Mouse (Mus musculus): Measurements from ENCODE around the gene 3110082I17Rik.

3110082I17Rik gene

DNA sequence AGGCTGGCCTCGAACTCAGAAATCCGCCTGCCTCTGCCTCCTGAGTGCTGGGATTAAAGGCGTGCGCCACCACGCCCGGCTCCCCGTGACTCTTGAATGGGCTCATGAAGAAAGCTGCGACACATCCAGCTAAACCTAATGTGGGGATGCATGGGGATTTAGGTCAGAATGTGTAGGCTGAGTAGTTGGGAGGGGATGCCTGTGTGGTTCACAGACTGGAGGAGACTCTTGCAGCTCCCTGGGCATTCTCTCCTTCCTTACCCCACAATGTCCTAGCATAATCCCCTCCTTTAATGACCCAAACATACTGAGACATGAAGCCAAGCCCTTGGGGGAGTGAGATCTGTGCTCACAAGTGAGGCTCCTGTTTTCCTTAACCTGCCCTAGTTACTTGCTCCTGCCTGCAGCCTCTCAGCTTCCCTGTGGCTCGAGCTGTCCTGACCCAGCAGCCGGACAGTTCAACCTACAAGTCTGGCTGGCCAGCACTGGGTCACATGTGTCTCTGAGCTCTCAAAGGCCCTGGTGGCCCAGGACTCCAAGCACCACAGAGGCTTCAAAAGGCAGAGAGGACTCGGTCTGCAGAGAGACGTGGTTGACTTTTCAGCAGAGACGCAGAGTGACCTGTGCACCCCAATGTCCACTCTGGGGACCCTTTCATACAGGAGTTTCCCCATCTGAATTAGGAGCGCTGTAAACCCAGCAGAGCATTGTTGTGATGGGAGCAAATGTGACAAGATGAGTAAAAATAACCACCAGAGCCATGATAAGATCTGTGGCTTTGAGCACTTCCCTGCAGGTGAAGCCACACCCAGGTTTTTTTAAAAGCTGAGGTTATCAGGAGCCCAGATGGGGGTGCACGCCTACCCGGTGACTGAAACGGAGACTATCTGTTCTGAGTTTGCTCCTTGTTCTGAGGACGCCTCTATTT, 78.5 kb downstream of the 3110082I17Rik start:
- intact Hi-C loops (cut with DNase I) = no loop called here

DNA sequence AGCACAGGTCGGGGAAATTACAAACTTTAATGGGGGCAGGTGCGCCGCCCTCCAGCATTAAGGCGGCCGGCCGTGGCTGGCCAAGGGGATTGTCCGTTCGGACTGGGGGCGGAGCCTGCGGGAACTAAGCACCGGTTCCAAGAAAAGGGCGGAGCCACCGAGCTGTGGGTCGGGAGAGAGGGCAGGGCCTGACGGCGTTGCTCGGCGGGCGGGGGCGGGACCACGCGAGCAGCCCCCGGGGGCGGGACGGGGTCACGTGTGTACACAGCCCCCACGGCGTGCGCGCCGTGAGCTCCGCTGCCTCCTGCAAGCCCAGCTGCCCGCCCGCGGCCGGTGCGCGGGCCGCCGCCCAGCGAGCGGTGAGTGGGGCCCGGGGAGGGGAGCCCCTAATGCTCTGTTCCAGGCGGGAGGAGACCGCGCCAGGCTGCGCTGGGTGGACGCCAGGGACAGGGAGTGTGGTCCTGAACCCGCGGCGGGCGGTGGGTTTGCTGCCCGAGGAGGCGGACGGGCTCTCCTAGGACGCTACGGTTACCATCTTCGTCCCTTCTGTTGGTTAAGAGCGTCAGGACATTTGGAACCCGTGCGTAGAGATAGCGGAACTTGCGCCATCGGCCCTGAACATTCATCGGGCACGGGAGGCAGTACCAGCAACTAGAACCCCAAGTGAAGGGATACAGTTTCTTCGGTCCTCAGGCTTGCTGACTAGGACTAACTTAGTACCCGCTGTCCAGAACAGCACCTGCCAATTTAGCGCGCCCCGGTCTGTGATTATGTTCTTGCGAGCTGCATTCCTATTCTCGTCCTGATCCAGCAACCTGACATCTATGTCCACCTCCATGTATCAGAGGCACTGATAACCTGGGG, 79.7 kb downstream of the 3110082I17Rik start:
- intact Hi-C loops (cut with DNase I) = no loop called here

DNA sequence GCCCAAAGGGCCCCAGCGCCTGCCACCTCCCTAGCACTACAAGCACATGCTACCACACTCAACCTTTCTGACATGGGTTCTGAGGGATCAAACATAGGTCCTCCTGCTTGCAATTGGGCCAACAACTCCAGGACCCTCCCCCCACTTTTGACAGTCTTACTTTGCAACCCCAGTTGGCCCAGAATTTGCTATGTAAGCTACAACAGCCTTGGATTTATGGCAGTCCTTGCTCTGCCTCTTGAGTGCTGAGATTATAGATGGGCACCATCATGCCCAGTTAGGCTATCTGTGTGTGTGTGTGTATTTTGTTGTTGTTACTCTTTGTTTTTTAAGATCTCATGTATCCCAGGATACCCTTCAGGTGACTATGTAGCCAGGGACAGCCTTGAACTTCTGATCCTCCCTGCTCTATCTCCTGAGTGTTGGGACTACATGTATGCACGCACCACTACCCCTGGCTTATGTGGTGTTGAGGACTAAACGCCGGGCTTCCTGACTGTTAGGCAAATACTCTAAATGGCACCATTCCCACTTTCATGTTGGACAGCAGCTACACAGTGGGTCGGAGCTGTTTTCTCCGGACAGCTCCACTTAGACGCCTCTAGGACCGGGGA, 80.4 kb downstream of the 3110082I17Rik start:
- intact Hi-C loops (cut with DNase I) = no loop called here

DNA sequence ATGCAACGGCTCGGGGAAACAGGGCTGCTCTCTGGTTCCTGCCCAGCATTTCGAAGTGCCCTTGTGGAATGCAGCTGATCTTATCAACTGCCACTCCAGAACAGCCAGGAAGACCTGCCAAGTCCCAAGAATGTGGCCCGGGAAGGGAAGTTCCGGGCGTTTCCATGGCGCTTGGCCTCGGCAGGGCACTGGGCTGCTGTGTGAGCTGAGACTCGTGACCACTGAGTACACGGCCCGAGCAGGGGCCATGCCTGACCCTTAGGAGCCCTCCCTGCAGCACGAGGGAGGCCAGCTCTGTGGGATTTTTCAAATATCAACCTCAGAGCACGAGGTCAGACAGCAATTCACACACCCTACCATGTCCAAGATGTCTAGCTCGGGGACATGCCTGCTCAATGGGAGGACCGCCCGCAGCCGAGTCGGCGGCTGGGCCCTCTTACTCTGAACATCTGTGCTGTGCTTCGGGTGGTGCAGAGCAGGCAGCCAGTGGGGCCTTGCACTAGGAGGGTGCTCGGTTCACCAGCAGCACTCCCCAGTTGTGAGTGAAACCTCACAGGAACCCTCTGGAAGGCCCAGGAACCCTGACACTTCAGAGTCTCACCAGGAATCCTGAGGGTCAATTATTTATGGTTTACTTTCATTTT, 81.2 kb downstream of the 3110082I17Rik start:
- intact Hi-C loops (cut with DNase I) = no loop called here

DNA sequence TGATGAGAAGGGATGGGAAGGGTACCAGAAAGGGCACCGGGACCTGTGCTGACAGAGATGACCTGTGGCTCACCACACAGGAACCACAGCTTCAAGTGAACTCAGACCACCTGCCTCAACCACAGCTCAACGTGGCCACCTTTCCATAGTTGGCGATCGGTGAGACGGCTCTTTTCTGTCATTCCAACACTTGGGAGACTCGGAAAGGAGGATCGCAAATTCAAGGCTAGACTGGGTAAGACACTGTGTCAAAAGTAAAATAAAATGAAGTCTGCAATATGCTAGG, 82.1 kb downstream of the 3110082I17Rik start:
- intact Hi-C loops (cut with DNase I) = no loop called here

DNA sequence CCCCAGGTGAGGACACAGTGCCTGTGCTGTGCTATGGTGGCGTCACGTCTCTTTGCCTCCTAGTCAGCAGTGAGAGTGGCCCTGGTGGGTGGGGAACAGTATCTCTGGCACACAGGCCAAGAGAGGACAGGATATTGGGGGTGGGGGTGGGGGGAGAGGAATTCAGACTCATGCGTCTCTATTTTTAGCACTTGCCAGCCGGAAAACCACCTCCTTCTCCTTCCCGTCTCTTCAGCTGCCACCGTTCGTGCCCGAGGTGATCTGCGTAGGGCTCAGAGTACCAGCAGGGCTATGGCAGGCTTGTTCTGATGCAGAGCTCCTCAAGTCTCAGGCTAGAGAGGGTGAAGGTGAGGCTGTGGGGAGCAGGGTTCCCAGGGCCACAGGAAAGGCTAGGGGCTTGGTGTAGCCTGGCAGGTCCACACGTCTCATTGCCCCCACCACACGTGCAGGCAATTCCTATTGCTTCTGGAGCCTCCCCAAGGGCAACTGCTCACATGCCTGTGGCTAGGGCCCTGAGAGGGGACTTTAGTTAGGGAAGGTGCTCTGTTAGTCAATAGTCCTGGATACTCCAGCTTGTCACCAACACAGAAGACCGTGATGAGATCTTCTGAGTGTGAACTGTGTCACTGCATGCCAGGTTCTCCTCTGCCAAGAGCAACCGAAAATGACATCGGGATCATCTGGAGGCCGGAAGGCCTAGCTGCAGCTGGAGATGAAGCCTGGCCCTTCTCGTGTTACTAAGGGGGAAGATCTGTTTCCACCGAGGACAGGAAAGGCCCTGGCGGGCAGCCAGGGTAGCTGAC, 82.7 kb downstream of the 3110082I17Rik start, which contains the start of gene Gpr146:
Gpr146 (plus strand) TSS at position 230 of the 803 bp plus-strand sequence.
- intact Hi-C loops (cut with DNase I) = no loop called here

DNA sequence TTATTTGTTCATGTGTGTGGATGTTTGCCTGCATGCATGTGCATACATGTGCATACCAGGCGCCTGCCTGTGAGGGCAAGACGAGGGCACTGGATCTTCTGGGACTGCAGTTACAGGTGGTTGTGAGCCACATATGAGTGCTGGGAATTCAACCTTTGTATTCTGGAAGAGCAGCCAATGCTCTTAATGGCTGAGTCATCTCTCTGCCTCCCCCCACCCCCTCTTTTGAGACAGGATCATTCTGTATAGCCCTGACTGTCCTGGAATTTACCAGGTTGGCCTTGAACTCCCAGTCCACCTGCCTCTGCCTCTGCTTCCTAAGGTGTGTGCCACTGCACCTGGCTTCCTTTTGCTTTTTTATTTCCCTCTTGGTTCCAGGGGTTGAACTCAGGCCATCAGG, 85.5 kb downstream of the 3110082I17Rik start:
- intact Hi-C loops (cut with DNase I) = no loop called here

DNA sequence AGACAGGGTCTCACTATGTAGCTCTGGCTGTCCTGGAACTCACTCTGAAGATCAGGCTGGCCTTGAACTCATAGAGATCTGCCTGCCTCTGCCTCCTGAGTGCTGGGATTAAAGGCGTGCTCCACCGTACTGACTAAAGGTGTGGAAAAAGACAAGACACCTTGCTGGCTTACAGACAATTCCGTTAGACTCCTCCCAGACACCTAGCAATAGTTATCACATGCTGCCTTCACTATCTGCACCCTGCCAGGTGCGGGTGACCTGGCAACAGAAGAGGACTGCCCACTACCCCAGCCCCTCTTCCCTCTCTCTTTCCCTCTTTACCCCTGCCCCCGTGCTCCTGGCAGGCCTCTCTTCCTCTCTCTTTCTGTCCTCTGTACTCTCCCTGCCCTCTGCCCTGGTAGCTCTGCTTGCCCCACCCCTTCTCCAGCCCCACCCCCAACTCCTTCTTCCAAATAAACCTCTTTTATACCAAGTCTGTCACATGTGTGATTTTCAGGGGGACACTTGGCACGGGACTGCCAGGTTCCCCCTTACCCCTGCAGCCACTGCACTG, 86.4 kb downstream of the 3110082I17Rik start:
- intact Hi-C loops (cut with DNase I) = no loop called here

DNA sequence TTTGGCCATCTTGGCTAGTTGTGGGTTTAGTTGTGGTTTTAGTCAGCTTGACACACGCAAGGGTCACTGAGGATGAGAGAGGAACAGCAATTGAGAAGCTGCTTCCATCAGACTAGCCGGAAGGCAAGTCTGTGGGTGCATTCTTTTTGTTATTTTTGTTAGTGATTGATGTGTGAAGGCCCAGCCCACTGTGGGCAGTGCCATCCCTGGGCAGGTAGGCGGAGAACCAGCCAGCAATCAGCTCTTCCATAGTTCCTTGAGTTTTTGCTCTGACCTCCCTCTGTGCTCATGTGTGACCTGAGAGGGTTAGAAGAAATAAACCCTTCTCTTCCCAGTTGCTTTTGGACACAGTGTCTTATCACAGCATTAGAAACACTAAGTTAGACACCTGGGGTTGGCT, 87.2 kb downstream of the 3110082I17Rik start:
- intact Hi-C loops (cut with DNase I) = no loop called here

DNA sequence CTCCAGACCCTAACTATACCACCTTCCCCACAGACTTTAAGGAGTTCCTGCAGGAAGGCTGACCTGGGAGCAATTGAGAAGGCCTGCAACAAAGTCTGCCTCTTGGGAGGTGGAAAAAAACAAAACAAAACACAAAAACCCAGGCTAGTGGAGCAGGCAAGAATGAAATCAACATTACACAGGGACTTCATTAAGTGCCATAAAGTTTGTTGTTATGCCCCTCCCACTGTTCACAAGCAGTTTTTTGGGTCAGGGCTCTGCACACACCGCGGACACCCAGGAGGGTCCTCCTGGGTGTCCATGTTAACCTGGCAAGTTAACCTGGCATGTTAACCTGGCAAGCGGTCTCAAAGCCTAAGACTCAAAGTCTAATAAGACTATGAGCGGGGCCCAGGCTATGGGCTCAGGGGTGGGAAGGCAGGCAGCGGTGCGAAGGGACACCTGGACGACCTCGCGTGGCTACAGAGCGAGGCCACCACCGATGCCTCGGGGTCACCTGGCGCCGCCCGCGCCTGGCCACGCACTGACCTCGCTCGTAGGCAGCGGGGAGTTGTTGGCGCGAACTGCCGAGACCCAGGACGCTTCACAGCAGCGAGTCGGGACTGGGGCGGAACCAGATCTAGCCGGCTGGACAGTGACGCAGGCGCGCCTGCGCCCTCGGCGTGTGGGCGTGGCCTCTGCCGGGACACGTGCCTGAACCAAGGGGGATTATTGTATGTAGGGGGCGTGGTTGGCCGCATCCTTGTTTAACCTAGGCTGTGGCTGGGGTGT, 88.5 kb downstream of the 3110082I17Rik start:
- intact Hi-C loops (cut with DNase I) = no loop called here

DNA sequence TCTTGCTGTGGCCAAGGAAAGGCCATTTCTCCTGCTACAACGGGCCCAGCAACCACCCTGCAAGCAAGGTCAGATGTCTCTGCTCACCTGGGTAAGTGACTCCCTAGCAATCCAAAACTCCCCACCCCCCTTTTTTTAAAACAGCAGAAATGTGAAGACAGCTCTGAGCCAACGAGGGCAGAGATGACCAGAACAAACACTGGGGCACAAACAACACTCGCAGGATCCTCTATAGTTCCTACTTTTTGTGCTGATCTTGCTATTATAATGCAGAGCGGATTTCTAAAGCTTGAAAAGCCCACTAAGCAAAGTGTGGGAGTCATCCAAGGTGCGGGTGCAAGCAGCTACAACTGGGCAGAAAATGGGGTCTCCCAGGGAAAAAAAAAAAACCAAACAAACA, 89.2 kb downstream of the 3110082I17Rik start:
- intact Hi-C loops (cut with DNase I) = no loop called here

DNA sequence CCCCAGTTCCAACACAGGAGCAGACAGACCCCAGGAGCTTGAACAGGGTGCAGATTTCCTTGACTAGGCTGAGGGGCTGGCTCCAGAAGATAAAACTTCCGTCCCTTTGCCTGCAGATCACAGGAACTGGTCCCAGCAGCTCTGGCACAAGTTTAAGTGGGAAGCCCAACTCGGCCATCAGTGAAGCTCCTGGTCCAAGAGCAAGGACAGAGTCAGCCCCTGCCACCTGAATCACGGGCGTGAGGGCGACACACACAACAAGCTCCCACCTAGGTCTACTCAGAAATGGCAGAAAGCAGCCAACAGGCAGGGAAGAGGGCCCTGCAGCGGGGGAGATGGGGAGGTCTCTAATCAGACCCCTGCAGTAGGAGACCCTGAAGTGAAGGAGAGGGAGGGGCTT, 90.0 kb downstream of the 3110082I17Rik start:
- intact Hi-C loops (cut with DNase I) = no loop called here

DNA sequence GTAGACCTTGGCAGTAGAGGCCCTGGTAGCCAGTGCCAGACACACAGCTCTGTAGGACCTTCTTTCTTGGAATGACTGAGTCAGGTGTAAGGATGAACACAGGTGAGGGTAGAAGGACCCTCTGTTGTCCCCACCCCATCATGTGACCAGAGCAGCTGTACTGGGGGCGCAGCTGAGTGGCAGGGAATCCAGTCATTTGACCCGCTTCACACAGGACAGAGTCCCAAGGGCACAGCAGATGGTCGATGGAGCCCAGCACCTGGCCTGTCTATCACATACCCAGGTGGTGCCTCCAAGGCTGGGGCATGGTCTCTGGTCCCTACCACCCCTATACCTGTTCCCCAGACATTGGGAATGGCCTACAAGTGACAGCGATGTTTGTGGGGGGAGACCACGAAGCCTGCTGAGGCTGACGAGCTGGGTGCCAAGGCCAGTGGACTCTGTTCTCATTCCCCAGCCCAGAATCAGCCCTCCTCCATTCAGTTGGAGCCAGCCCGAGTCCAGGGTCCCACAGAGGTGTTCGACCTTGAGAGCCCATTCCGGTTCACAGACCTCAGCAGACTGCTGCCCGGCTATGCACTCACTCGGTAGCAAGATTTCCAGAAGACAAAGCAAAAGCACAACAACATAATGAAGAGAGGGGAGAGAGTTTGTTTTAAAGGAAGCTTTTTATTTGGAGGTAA, 91.5 kb downstream of the 3110082I17Rik start:
- intact Hi-C loops (cut with DNase I) = no loop called here

DNA sequence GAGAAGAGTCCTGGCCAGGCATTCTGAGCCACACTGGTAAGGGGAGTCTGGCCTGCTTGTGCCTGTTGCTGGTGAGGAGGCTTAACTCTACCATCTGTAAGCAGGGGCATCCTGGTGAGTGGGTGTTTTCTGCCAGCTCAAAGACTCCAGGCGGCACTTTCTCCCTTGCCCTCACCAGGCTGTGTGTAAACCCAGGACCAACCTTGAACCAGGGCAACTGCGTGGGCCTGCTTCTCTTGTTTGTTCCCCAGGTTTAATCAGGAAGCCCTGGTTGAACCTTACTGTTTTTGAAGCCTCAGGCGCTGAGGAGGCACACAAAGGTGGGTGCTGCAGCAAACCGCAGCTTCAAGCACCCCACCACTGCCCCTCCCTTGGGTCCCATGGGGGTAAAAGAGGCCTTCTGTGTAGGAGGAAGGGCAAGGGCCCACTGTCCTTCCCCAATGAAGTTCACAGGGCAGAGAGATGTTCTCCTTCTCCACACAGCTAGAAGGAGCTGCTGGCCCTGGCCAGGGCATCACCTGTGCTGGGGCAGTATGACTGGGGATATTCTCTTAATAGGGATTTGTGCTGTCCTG, 92.4 kb downstream of the 3110082I17Rik start:
- intact Hi-C loops (cut with DNase I) = no loop called here

DNA sequence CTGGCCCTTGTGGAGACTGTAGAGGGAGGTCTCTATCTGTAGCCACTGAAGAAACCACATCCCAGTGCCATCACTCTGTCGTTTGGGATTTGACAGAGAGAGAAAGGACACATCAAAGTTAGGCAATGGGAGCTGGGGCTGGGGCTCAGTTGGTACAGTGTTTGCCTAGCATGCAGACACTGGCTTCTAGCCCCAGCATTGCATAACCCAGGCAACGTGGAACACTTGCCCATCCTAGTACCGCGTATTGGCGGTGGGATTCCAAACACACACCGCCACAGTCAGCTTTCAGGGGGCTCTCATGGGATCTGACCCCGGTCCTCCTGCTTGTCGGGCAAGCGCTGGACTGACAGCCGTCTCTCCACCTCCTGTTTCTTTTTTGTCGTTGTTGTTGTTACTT, 93.8 kb downstream of the 3110082I17Rik start:
- intact Hi-C loops (cut with DNase I) = no loop called here

DNA sequence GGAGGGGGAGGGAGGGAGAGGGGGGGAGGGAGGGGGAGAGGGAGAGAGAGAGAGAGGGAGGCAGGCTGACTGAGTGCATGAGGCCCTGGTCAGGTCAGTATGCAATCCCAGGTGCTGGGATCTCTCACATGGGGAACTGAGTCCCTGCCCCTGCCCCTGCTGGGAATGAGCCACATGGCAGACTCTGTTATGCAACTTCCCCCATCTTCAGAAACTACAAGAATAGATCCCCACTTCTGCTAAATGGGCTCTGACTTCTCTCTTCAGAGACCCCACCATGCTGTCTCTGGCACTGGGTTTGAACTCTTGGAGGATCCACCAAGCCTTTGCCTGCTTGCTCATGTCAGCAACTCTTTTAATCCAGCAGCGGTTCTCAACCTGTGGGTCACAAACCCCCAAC, 94.5 kb downstream of the 3110082I17Rik start:
- intact Hi-C loops (cut with DNase I) = loop anchor here (2.0 kb wide), 1 partner anchor 101 kb away; no protein-coding TSS in a partner anchor

DNA sequence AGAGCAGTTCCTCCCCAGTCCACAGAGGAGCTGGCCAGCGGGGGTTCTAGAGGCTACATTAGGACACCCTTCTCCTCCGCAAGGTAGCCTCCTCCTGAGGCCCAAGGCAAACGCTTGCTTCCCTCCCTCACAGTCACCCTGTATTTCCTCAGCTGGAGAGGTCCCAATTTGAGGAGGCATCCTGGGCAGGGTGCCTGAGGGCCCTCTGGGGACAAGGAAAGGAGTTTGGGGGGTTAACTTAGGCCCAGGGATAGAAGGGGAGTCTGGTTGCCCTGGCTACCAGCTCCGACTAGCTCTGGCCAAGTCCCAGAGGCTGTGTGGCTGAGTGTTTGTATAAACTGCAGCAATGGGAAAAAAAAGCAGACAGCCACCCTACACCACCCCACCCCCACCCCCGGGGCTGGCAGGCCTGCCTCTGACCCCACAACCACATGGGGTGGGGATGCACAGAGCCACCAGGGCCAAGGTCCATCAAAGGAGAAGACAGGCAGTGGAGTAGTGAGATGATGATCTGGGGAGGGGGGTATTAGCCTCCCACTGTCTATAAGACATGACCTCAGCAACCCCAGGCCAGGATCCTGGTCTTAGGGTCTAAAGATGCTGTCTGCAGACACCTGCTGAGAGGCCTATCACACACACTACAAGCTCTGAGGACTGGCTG, 95.3 kb downstream of the 3110082I17Rik start:
- intact Hi-C loops (cut with DNase I) = loop anchor here (1.0 to 5.0 kb wide), 3 partner anchors 33 to 142 kb away; no protein-coding TSS in a partner anchor
